Mouse (Mus musculus): ENCODE measurements around the gene Zfp54. TPM values are rescaled to one million over a fixed set of nuclear protein-coding genes. Genes with fewer than 3 reads are reported as not detected.
A peak's percentile ranks its signal among the peaks of the same experiment; 100 is the strongest.
"Not testable (repeated sequence)": the region's sequence is repeated elsewhere in the genome, so short reads cannot be mapped to it uniquely, and the experiment has no call there.

Gene Zfp54
- polyA plus RNA-seq (2012; rRNA removed): 0.20 TPM in 1 of 2 replicates, not detected in the other

DNA sequence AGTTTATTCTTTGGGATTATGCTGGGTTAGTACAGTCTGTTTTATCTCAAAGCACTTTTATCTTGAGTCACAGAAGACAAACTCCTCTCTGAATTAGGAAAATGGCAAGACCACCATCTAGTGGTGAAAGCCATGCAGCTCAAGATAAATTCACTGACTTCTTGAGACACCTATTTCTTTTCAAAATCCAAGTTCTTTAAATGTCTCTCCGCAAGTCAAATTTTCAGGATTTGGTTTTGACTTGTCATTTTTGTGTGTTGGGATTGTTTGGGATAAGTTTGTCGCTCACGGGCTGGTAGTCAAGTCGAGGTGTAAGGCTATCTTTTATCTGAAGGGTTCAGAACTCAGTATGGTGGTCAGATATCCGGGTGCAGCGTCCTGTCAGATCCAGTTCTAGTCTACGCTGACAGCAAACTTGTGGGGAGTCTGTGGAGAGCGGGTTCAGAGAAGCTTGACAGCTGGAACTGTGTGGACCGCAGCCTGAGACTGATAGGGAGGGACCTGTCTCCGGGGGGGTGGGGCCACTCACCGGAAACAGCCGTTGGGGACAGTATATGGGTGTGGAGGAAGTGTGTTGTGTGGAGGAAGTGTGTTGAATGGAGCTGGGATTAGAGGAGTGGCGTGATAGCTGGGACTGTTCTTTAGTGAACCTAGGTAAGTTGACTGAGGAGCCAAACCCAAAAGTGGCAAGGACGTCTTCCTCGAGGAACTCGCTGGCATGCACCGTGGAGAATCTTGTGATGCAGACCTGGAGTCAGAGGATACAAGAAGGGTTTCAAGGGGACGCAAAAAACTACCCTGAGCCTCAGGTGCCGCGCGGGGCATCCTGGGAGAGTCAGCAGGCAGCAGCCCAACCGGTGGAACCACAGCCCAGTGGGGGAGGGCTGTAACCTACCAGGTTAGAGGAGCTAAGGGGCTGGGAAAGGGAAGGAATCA lies at the start of gene Zfp54:
Gene Zfp54, plus strand, starts transcription at position 564 of the 936 bp plus-strand sequence.
- H3K4me1 ChIP-seq (ENCODE audit: control insufficient read depth, insufficient read depth, insufficient read length, low read length): peaks cover 1% of the 10 kb centered on the region; the same call in 1 of the 2 replicates
- peak; percentile 12; the same call in 1 of the 2 replicates for TF ChIP-seq CTCF (IDR thresholded peaks at IDR 0.05; ENCODE audit: extremely low read depth, insufficient read length, insufficient replicate concordance, low read depth, low read length)
- no peak; the same call in 1 of the 2 replicates for TF ChIP-seq POLR2A (IDR thresholded peaks at IDR 0.05; ENCODE audit: low read depth, low read length)
- H3K27ac ChIP-seq (ENCODE audit: insufficient read depth, low read depth, low read length): peak within 1 kb of the TSS; percentile 87
- under 1% methylated on average over 22 of the region's 22 CpGs for WGBS
- H3K27me3 ChIP-seq (ENCODE audit: control insufficient read depth, insufficient read depth, low read length): no peaks in the 10 kb centered on the region
- peak within 1 kb of the TSS; percentile 78 for H3K4me3 ChIP-seq (ENCODE audit: low read depth, low read length)
- no peaks in the 10 kb centered on the region for H3K36me3 ChIP-seq (ENCODE audit: control insufficient read depth, insufficient read depth, low read length)

DNA sequence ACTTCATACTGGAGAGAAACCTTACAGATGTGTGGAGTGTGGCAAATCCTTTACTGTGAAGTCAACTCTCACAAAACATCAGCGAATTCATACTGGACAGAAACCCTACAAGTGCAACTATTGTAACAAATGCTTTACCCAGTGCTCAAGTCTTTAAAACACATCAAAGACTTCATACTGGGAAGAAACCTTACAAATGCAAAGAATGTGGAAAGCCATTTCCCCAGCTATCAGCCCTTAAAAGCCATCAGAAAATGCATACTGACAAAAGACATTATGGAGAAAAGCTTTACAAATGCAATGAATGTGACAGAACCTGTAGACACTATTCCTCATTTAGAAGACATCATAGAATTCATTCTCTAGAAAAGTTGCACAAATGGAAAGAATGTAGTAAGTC lies 47.7 kb upstream of the Zfp54 start:
- no peak overlapping the region for H3K27ac ChIP-seq (ENCODE audit: insufficient read depth, low read depth, low read length)
- no peaks in the 10 kb centered on the region for H3K36me3 ChIP-seq (ENCODE audit: control insufficient read depth, insufficient read depth, low read length)
- H3K27me3 ChIP-seq (ENCODE audit: control insufficient read depth, insufficient read depth, low read length): no peaks in the 10 kb centered on the region
- 63% methylated on average over 1 of the region's 1 CpGs for WGBS
- TF ChIP-seq CTCF (IDR thresholded peaks at IDR 0.05; ENCODE audit: extremely low read depth, insufficient read length, insufficient replicate concordance, low read depth, low read length): no peak
- no peak for TF ChIP-seq POLR2A (IDR thresholded peaks at IDR 0.05; ENCODE audit: low read depth, low read length)
- no peaks in the 10 kb centered on the region for H3K4me1 ChIP-seq (ENCODE audit: control insufficient read depth, insufficient read depth, insufficient read length, low read length)
- no peak overlapping the region for H3K4me3 ChIP-seq (ENCODE audit: low read depth, low read length)

DNA sequence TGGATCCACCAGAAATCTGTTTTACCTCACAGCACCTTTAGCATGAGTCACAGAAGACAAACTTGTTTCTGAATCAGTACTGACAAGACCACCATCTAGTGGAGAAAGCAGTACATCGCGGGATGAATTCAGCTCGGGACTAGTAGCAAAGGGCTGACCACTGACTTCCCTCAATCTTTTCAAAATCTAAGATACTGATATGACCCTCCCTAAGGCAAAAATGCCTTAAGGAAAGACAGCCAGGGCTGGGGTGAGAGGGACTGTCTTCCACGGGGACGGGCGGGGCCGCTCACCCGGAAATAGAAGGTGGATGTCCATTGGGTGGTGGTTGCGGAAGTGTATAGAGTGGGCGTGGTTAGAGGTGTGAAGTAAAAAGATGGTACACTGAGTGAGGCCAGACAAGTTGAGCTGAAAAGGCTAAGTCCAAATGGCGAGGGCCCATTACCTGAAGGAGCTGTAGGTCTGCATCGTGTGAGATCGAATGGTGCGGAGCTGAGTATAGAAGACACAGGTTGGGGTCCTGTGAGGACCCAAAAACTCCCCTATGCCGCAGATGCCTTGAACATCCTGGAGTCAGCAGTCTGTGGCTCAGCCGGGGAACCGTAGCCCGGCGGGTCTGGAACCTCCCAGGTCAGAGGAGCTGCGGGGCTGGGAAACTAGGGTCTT lies 39.5 kb upstream of the Zfp54 start, which contains the start of gene Zfp677:
Gene Zfp677, plus strand, starts transcription at position 358 of the 666 bp plus-strand sequence.
- Histone ChIP-seq H3K27me3 (ENCODE audit: control insufficient read depth, insufficient read depth, low read length) (no peaks in the 10 kb centered on the region), H3K36me3 (ENCODE audit: control insufficient read depth, insufficient read depth, low read length) (no peaks in the 10 kb centered on the region), H3K27ac (ENCODE audit: insufficient read depth, low read depth, low read length) (peak within 1 kb of the TSS; percentile 71), H3K4me3 (ENCODE audit: low read depth, low read length) (peak within 1 kb of the TSS; percentile 80), H3K4me1 (ENCODE audit: control insufficient read depth, insufficient read depth, insufficient read length, low read length) (0 out of 2 replicates have a peak, but pooled peaks cover 2% of the 10 kb centered on the region)
- WGBS: 6% methylated on average over 20 of the region's 20 CpGs
- peak; percentile 21; the same call in 1 of the 2 replicates for TF ChIP-seq POLR2A (IDR thresholded peaks at IDR 0.05; ENCODE audit: low read depth, low read length)
- TF ChIP-seq CTCF (IDR thresholded peaks at IDR 0.05; ENCODE audit: extremely low read depth, insufficient read length, insufficient replicate concordance, low read depth, low read length): peak; percentile 21; the same call in 1 of the 2 replicates

GRCm38 (mm10) chr17:21384057-21384411 lies 39.0 kb upstream of the Zfp54 start:
- Histone ChIP-seq H3K27me3 (ENCODE audit: control insufficient read depth, insufficient read depth, low read length) (no peaks in the 10 kb centered on the region), H3K36me3 (ENCODE audit: control insufficient read depth, insufficient read depth, low read length) (no peaks in the 10 kb centered on the region), H3K4me1 (ENCODE audit: control insufficient read depth, insufficient read depth, insufficient read length, low read length) (0 out of 2 replicates have a peak, but pooled peaks cover 2% of the 10 kb centered on the region), H3K4me3 (ENCODE audit: low read depth, low read length) (peak overlapping the region; percentile 80), H3K27ac (ENCODE audit: insufficient read depth, low read depth, low read length) (peak overlapping the region; percentile 65; the same call in 1 of the 2 replicates)
- no peak for TF ChIP-seq CTCF (IDR thresholded peaks at IDR 0.05; ENCODE audit: extremely low read depth, insufficient read length, insufficient replicate concordance, low read depth, low read length)
- TF ChIP-seq POLR2A (IDR thresholded peaks at IDR 0.05; ENCODE audit: low read depth, low read length): no peak
- 17% methylated on average over 8 of the region's 8 CpGs for WGBS

DNA sequence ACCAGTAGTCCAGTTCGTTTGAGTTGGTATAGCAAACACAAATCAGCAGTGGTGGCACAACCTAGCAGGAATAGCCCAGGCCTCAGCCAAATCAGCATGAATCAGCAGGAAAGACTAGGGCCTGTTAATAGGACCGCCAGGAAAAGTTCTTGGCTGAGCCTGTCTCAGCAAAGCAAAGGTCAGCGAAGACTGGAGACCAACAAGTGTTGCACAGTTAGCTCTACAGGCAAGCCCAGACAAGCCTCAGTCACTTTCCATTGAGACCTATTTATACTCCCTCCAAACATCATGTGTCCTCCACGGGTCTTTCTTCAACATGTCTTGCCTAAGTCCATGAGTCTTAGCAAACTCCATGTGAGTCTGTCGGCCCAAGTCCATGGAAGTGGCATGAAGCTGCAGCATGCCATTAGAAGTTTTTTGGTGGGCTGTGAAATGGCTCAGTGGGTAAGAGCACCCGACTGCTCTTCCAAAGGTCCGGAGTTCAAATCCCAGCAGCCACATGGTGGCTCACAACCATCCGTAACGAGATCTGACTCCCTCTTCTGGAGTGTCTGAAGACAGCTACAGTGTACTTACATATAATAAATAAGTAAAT lies 15.9 kb downstream of the Zfp54 start:
- not testable (repeated sequence) for H3K36me3 ChIP-seq (ENCODE audit: control insufficient read depth, insufficient read depth, low read length); H3K27me3 ChIP-seq (ENCODE audit: control insufficient read depth, insufficient read depth, low read length); H3K27ac ChIP-seq (ENCODE audit: insufficient read depth, low read depth, low read length); H3K4me3 ChIP-seq (ENCODE audit: low read depth, low read length); H3K4me1 ChIP-seq (ENCODE audit: control insufficient read depth, insufficient read depth, insufficient read length, low read length)
- WGBS: 73% methylated on average over 9 of the region's 9 CpGs

GRCm38 (mm10) chr17:21449669-21450068 lies 26.6 kb downstream of the Zfp54 start:
- peaks cover 3% of the 10 kb centered on the region; the same call in 1 of the 2 replicates for H3K4me1 ChIP-seq (ENCODE audit: control insufficient read depth, insufficient read depth, insufficient read length, low read length)
- TF ChIP-seq CTCF (IDR thresholded peaks at IDR 0.05; ENCODE audit: extremely low read depth, insufficient read length, insufficient replicate concordance, low read depth, low read length): no peak
- TF ChIP-seq POLR2A (IDR thresholded peaks at IDR 0.05; ENCODE audit: low read depth, low read length): no peak
- no peaks in the 10 kb centered on the region for H3K27me3 ChIP-seq (ENCODE audit: control insufficient read depth, insufficient read depth, low read length)
- 0% methylated on average over 3 of the region's 3 CpGs for WGBS
- peak overlapping the region; percentile 80 for H3K4me3 ChIP-seq (ENCODE audit: low read depth, low read length)
- peaks cover 8% of the 10 kb centered on the region for H3K36me3 ChIP-seq (ENCODE audit: control insufficient read depth, insufficient read depth, low read length)
- peak overlapping the region; percentile 88 for H3K27ac ChIP-seq (ENCODE audit: insufficient read depth, low read depth, low read length)

All from small intestine, adult 2 months (tissue).